Mouse (Mus musculus) kidney, postnatal 10 days (tissue): ENCODE measurements around the gene Mrps21.
A peak's percentile ranks its signal among the peaks of the same experiment; 100 is the strongest.

Experiments used
- DNase-seq: peaks from one replicate; pipeline ENCODE4 v3.0.0; 2021; ENCODE audit warnings: mixed read lengths

Mrps21 gene

DNA sequence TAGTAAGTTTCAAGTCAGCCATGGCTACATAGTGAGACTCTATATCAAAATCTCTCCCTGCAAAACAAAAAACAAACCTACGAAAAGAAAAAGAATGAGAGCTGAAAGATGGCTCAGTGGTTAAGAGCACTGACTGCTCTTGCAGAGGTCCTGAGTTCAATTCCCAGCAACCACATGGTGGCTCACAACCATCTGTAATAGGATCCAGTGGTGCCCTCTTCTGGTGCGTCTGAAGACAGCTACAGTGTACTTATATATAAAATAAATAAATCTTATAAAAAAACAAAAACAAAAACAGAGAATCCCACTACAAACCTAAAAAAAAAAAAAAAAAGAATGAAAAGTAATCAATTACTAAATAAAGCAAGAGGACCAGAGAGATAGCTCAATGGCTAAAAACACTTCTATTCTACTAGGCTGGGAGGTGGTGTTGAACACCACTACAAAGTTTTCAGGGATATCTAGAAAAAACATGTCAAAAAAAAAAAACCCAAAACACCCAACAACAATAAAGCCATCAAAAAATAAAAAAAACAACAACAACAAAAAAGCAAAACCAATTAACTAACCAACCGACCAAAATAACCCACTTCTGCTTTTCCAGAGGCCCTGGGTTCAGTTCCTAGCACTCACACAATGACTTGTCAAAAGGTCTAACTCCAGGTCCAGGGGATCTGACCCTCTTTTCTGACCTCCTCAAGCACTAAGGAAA, 28.7 kb downstream of the Mrps21 start:
- DNase-seq: no peak

DNA sequence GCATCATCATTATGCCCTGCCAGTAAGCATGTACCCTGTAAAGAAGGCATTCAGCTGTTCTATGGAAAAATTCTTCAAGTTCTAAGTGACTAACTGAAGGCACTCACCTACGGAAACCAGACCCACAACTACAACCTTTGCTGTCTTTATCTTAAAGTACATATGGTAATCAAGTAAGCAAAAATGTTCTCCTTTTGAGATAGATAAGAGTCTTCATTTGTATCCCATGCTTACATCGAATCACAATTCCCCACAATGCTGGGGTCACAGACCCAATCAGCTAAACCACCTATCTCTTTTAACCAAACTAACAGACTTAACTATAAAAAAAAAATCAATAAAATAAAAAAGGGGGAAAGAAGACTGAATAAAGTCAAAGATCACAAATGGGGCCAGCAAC, 32.1 kb downstream of the Mrps21 start:
- DNase-seq: no peak

- DNase-seq: no peak
Measured at GRCm38 (mm10) chr3:95829053-95829452, 42.3 kb downstream of the Mrps21 start.

GRCm38 (mm10) chr3:95826275-95826674, 45.0 kb downstream of the Mrps21 start:
- no peak for DNase-seq

GRCm38 (mm10) chr3:95820046-95821010, 51.0 kb downstream of the Mrps21 start:
- no peak for DNase-seq

- DNase-seq: peak; percentile 100
Measured at GRCm38 (mm10) chr3:95819351-95819985, 51.9 kb downstream of the Mrps21 start.

- peak; percentile 86 for DNase-seq
Measured at GRCm38 (mm10) chr3:95818571-95819288, 52.6 kb downstream of the Mrps21 start, which contains the start of gene Rprd2. TSS of gene Rprd2 (minus strand) at chr3:95818863.

DNA sequence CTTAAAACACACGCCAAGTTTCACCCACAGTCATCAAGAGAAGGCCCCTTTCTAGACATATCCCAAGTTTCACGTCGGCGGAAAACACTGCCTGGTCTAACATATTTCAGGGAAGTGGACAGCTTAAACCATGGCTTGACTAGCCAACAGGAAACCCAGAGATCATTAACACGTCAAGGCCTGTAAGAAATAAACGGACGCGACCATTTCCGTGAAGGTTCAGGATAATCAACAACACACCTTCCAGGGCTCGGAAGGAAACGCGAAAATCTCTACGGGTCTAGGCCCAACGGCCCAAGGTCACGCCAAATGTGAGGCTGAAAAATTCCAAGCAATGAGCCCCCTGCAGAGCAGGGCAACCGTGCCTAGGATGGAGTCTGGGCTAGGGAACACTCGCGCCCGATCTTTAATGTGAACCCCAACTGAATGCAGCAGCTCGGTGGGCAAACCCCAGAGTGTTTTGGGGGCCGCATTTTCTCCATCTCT, 53.2 kb downstream of the Mrps21 start:
- DNase-seq: peak; percentile 69

DNA sequence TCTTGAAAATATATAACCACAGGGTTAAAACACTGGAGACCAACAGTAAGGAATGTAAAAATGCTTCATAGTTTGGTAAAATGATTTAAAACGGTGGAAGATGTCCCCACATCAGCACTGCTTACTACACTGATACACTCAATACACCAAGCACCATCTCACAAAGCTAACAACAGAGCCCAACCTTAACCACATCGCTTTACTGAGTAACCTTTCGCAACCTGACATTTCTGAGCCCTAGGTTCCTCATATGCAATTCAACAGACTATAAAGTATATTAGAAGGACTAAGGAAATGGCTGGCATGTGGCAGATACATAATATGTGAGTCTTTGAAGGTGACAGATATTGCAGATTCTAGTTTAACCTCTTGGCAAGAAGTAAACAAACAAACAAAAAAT, 54.6 kb downstream of the Mrps21 start:
- DNase-seq: no peak
